Mouse (Mus musculus): Measurements from ENCODE around the gene Cntn5.

DNA sequence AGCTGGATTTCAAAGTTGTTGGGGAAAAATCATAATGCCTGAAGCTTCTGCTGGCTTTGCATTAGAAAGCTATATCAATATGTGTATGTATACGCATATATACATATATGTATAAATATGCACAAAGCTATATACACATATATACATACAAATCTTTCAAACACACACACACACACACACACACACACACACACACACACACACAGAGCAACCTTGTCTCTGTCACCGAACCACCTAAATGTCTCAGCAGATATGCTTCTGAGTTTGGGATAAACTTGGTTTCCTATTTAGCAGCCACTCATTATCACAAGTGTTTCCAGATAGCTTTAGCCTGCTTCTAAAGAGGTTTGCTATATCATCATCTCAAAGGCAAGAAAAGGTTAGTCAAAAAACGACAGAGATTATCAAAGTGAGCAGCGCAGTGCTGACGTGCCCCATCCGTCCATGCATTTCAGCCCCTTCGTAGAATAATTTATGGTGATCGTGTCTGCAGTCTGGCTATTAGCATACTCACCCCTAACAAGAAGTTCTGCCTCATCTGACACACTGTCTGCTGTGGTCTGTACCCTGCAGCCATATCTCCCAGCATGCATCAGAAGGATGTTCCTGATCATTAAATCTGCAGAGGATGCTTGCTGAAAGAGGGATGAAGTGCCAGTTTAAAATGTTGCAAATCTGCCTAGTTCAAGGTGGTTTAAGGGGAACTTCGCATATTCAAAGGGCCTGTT lies 1123.3 kb downstream of the Cntn5 start:
- TF ChIP-seq NRF1 (IDR thresholded peaks at IDR 0.05; ENCODE audit: low read depth, low read length) (no peak), SMC3 (IDR thresholded peaks at IDR 0.05; ENCODE audit: low read depth, low read length) (no peak), CTCF (conservative IDR thresholded peaks at IDR 0.05 in 1 of 2, IDR thresholded peaks at IDR 0.05 in 1 of 2; ENCODE audit: low read depth in 2 of 2, low read length in 2 of 2) (no peak), EP300 (IDR thresholded peaks at IDR 0.05; ENCODE audit: low read length) (no peak), BHLHE40 (IDR thresholded peaks at IDR 0.05; ENCODE audit: low read depth, low read length) (no peak), POLR2A (IDR thresholded peaks at IDR 0.05; ENCODE audit: low read depth, low read length) (no peak), MYC (IDR thresholded peaks at IDR 0.05; ENCODE audit: low read depth, low read length) (no peak), POLR2AphosphoS2 (IDR thresholded peaks at IDR 0.05; ENCODE audit: low read depth, low read length) (no peak), ZKSCAN1 (IDR thresholded peaks at IDR 0.05; ENCODE audit: borderline replicate concordance, low read depth, low read length) (no peak), SIN3A (IDR thresholded peaks at IDR 0.05; ENCODE audit: low read length) (no peak), PAX5 (IDR thresholded peaks at IDR 0.05; ENCODE audit: low read length) (no peak), TCF12 (IDR thresholded peaks at IDR 0.05; ENCODE audit: low read depth, low read length) (no peak), ZC3H11A (IDR thresholded peaks at IDR 0.05; ENCODE audit: low read depth, low read length) (no peak)

Data from CH12.LX (cell line).